Mouse (Mus musculus): Measurements from ENCODE around the gene Pih1d1. TPM values are rescaled to one million over a fixed set of nuclear protein-coding genes. Genes with fewer than 3 reads are reported as not detected.
A peak's percentile ranks its signal among the peaks of the same experiment; 100 is the strongest.

Pih1d1 gene
- total RNA-seq, 2 experiments from 2014 or later: 43.2 to 47.0 TPM

DNA sequence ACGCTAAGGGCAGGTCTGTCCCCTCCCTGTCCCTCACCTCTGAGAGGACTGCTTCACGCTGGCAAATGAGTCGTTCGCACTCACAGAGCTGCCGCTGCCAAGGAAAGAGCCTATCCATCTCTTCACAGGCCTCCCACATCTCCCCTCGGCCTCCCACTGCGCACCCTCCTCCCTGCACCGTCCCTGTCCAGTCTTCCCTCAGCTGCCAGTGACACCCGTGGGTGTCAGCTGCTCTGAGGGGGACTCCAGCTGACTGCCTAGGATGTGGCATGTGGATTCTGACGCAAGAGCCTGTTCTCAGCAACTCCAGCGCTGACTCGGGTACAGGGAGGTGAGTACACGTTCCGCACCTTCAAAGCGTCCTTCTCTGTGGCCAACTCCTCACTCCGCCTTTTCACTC, 35.5 kb downstream of the Pih1d1 start:
- DNase-seq (ENCODE audit: extremely low spot score in 1 of 2, low spot score in 1 of 2): no peak

GRCm38 (mm10) chr7:45190186-45190585, 36.1 kb downstream of the Pih1d1 start:
- no peak for DNase-seq (ENCODE audit: extremely low spot score in 1 of 2, low spot score in 1 of 2)

GRCm38 (mm10) chr7:45191161-45191560, 37.1 kb downstream of the Pih1d1 start:
- no peak for DNase-seq (ENCODE audit: extremely low spot score in 1 of 2, low spot score in 1 of 2)

DNA sequence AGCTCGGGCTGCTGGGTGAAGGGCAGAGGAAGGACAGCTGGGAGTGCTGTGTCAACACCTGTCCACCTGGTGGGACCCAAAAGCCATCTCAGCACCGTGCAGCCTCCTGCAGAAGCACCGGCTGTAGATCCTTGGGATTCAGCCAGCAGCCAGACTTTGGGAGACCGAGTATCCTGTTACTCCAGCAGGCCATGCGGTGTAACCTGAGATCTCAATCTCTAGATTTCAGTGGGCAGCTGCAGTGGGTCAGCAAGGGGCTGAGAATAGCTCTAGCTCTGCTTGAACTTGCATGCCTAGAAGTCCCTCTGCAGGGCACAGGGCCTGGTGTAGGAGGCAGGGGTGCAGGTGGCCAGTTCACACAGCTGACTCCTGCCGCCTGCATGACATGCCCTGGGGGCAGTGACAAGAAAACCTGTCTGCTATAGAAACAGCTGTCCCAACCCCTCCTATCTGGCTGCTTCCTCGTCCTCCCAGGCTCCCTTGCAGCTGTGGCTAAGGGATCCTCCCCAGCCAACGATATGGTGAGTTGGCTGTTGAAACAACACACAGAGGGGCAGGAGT, 37.8 kb downstream of the Pih1d1 start:
- no peak for DNase-seq (ENCODE audit: extremely low spot score in 1 of 2, low spot score in 1 of 2)

DNA sequence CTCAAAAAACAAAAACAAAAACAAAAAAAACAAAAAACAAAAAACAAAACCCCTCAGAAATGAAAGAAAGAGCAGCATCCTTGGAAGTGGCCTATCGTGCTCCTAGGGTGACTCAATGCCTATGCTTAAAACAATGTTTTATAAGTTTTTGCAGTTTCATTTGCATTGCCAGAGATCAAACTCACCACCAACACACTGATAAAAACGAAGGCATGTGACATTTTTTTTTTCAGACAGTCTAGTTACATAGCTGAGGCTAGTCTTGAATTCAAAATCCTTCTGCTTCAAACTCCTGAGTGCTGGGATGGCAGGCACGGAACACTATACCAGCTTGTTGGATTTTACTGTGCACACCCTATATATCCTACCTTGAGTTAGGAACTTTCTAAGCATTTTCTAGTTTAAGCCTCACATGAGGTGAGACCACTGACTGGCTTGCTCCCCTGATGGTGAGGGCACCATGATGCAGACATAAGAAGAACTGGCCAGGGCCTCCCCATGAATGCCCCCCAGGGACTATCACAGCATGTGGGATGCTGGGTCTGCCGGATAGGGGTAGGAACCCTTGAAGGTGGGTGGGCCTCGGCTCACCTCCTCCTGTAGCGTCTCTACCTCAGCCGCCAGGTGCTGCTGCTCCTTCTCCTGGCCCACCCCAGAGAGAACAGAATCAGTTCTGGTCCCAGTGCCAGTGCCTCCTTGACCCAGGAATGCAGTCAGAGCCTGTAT, 38.6 kb downstream of the Pih1d1 start:
- no peak for DNase-seq (ENCODE audit: extremely low spot score in 1 of 2, low spot score in 1 of 2)

GRCm38 (mm10) chr7:45193406-45193805, 39.3 kb downstream of the Pih1d1 start:
- DNase-seq (ENCODE audit: extremely low spot score in 1 of 2, low spot score in 1 of 2): no peak

DNA sequence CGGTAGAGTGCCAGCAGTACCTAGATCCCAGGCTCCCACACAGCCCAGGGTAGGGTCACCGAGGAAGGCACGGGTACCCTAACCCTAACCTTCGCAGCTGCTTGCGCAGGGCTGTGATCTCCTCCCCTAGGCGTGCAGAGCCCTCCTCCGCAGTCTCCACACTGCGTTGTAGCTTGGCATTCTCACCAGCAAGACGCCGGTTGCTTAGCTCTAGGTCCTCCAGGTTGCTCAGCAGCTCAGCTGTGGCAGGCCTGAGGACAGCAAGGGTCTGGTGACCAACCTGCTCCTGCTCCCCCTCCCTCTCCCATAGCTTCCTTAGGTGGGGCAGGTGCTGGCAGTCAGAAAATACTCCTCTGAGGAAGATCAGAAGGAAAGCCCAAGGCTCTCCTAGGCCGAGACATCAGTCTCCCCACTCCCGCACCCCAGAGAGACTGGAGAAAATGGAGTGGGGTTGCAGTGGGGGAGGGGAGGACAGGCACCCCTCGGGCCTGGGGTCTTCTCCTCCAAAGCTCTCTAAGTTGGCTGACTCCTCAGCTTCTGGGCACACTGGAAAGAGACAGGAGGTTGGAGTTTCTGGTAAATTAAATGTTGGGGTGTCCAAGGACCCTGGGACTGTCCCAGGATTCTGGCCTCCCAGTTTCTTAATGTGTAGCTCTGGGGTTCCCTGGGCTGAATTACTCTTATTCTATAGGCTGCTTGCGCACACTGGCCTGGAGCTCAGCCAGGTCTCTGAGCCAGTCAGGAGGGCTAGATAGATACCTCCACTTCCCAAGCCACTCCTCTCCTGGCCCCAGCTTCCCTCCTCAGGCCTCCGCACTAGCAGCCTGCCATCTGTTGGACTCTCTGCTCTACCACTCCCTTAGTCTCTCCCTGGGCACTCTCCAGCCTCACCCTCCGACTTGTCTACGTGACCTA, 40.0 kb downstream of the Pih1d1 start:
- DNase-seq (ENCODE audit: extremely low spot score in 1 of 2, low spot score in 1 of 2): no peak

DNA sequence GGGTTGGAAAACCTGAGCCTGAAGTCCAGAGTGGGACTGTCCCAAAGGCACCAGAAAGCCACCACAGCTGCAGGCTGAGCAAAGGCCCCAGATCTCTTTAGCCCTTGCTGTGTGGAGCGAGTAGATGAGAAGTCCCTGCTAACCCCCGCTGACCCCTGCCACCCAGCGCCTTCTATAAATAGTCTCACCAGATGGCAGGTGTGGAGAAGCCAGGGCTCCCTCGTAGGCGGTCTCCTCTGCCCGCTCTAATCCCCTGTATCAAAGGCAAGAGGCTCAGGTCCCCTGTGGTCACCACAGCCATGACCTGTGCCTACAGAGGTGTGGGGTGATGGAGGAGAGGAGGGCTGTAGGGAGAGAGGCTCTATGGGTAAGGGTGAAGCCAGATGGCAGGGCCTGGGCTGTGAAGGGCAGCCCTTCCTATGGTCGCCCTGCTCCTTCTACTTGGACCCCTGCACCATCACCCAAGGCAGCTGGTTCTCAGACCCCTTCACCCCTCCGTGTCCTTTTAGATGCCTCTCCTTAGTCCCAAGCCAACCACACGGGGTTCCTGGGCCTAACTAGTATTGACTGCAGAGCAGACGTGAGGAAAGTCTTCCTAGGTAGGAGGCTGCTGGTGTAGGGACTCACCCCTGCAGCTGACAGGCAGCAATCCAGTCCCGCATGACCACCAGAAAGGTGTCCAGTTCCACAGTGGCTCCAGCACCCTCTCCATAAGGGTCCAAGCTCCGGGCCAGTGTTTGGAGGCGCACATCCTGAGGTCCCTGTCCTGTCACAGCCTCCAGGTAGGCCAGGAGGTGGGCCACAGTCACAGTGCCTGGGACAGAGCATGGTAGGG, 41.5 kb downstream of the Pih1d1 start:
- no peak for DNase-seq (ENCODE audit: extremely low spot score in 1 of 2, low spot score in 1 of 2)

DNA sequence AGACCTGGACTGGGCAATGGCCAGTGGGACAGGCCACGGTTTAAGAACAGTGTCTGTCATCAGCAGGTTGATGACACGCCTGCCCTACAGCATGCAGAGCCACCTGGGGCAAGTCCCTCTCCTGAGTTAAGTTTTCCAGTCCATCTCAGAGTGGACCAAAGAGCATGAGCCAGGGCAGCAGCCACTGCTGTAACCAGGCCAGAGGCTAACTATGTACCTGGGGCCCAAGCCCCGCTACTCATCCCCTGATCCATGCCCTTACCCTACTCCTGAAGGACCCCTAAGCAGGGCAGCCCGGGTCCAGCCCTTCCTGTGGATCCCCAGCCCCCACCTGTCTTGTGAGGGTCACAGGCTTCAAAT, 42.1 kb downstream of the Pih1d1 start:
- DNase-seq (ENCODE audit: extremely low spot score in 1 of 2, low spot score in 1 of 2): no peak

- no peak for DNase-seq (ENCODE audit: extremely low spot score in 1 of 2, low spot score in 1 of 2)
Measured at GRCm38 (mm10) chr7:45196994-45197393, 42.9 kb downstream of the Pih1d1 start.

- DNase-seq (ENCODE audit: extremely low spot score in 1 of 2, low spot score in 1 of 2): peak; percentile 41 to 52
Measured at GRCm38 (mm10) chr7:45198435-45198834, 44.3 kb downstream of the Pih1d1 start.

GRCm38 (mm10) chr7:45198961-45199360, 44.9 kb downstream of the Pih1d1 start:
- no peak for DNase-seq (ENCODE audit: extremely low spot score in 1 of 2, low spot score in 1 of 2)

- DNase-seq (ENCODE audit: extremely low spot score in 1 of 2, low spot score in 1 of 2): no peak
Measured at GRCm38 (mm10) chr7:45202654-45203053, 48.6 kb downstream of the Pih1d1 start.

- DNase-seq (ENCODE audit: extremely low spot score in 1 of 2, low spot score in 1 of 2): peak; percentile 73 to 79
Measured at GRCm38 (mm10) chr7:45204380-45205143, 50.5 kb downstream of the Pih1d1 start, which contains the start of gene Ccdc155. Gene Ccdc155, minus strand, starts transcription at chr7:45204892.

DNA sequence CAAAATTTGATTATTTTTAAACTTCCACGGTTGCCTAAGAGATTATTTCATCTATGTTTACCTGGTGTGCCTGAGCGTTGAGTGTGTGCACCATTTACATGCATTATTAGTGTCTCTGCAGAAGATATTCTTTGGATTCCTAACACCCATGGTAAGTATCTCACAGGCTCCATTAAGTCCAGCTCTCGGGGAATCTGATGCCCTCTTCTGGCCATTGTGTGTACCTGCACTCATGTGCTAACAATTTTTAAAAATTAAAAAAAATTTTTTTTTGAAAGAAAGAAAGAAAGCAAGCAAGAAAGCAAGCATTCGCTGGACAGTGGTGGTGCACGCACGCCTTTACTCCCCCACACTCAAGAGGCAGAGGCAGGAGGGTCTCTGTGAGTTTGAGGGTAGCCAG, 54.2 kb downstream of the Pih1d1 start:
- DNase-seq (ENCODE audit: extremely low spot score in 1 of 2, low spot score in 1 of 2): no peak

Small RNA genes lying within 50 kb of the gene (microRNA-seq; reads per million reads assigned to microRNA genes)
- 1,043 to 1,326 reads per million in 2 experiments for gene Mir150
- 20.6 to 31.3 reads per million in 2 experiments for gene Mir5121
- 3.2 to 4.2 reads per million in 2 experiments for gene Mir7055

Other genes starting within 250 kb of the Pih1d1 start
- 100 to 1,000 TPM; 304 to 306 TPM for gene Ap2a1, start 224.8 kb upstream of the Pih1d1 start, total RNA-seq (2021)
- 1 to 10 TPM in 1 of 2 experiments, under 1 TPM in 1; 0.73 to 1.0 TPM for gene Tsks, start 211.1 kb upstream of the Pih1d1 start, total RNA-seq (2021)
- gene Cpt1c, start 179.5 kb upstream of the Pih1d1 start, total RNA-seq (2021): 100 to 1,000 TPM; 117 to 128 TPM
- 100 to 1,000 TPM; 161 to 174 TPM for gene Prmt1, start 167.7 kb upstream of the Pih1d1 start, total RNA-seq (2021)
- 10 to 100 TPM; 39.5 to 40.1 TPM for gene Irf3, start 156.7 kb upstream of the Pih1d1 start, total RNA-seq (2021)
- 1 to 10 TPM; 1.9 to 3.4 TPM for gene Bcl2l12, start 155.6 kb upstream of the Pih1d1 start, total RNA-seq (2021)
- 100 to 1,000 TPM; 151 to 156 TPM for gene Scaf1, start 137.9 kb upstream of the Pih1d1 start, total RNA-seq (2021)
- 10 to 100 TPM; 11.7 to 12.3 TPM for gene Rras, start 136.3 kb upstream of the Pih1d1 start, total RNA-seq (2021)
- 10 to 100 TPM; 67.9 to 81.7 TPM for gene Prr12, start 101.4 kb upstream of the Pih1d1 start, total RNA-seq (2021)
- 10 to 100 TPM; 49.8 to 59.4 TPM for gene Nosip, start 91.9 kb upstream of the Pih1d1 start, total RNA-seq (2021)
- 1 to 10 TPM; 5.6 to 6.6 TPM for gene Prrg2, start 91.6 kb upstream of the Pih1d1 start, total RNA-seq (2021)
- 1 to 10 TPM; 9.6 to 9.7 TPM for gene Rcn3, start 62.1 kb upstream of the Pih1d1 start, total RNA-seq (2021)
- 10 to 100 TPM; 18.1 to 21.0 TPM for gene Fcgrt, start 50.5 kb upstream of the Pih1d1 start, total RNA-seq (2021)
- 100 to 1,000 TPM; 418 to 465 TPM for gene Rps11, start 29.9 kb upstream of the Pih1d1 start, total RNA-seq (2021)
- gene Rpl13a, start 25.5 kb upstream of the Pih1d1 start, total RNA-seq (2021): 100 to 1,000 TPM; 765 to 826 TPM
- gene Gm45713, start 18.1 kb upstream of the Pih1d1 start, total RNA-seq (2021): not detected
- 1 to 10 TPM; 4.5 to 8.2 TPM for gene Flt3l, start 17.9 kb upstream of the Pih1d1 start, total RNA-seq (2021)
- gene Aldh16a1, start 281 bp downstream of the Pih1d1 start, total RNA-seq (2021): 10 to 100 TPM; 10.9 to 13.6 TPM
- 1,000 to 10,000 TPM; 1,494 to 1,551 TPM for gene Slc17a7, start 9.6 kb downstream of the Pih1d1 start, total RNA-seq (2021)
- gene Gfy, start 25.3 kb downstream of the Pih1d1 start, total RNA-seq (2021): under 1 TPM in 1 of 2 experiments, not detected in 1; 0.26 TPM
- not detected for gene Pth2, start 26.7 kb downstream of the Pih1d1 start, total RNA-seq (2021)
- gene Ccdc155, start 50.6 kb downstream of the Pih1d1 start, total RNA-seq (2021): 1 to 10 TPM; 2.4 to 2.9 TPM
- gene Dkkl1, start 57.8 kb downstream of the Pih1d1 start, total RNA-seq (2021): 1 to 10 TPM; 1.2 to 2.4 TPM
- 1 to 10 TPM; 4.7 to 5.5 TPM for gene Tead2, start 61.5 kb downstream of the Pih1d1 start, total RNA-seq (2021)
- gene Cd37, start 84.8 kb downstream of the Pih1d1 start, total RNA-seq (2021): 1 to 10 TPM; 3.1 to 5.7 TPM
- gene Slc6a16, start 86.8 kb downstream of the Pih1d1 start, total RNA-seq (2021): 1 to 10 TPM; 1.6 to 2.2 TPM
- not detected for gene Slc6a21, start 123.2 kb downstream of the Pih1d1 start, total RNA-seq (2021)
- gene Trpm4, start 179.5 kb downstream of the Pih1d1 start, total RNA-seq (2021): 10 to 100 TPM; 14.1 to 18.5 TPM
- gene Hrc, start 181.0 kb downstream of the Pih1d1 start, total RNA-seq (2021): under 1 TPM in 1 of 2 experiments, not detected in 1; 0.17 TPM
- gene Ppfia3, start 212.7 kb downstream of the Pih1d1 start, total RNA-seq (2021): 100 to 1,000 TPM; 129 to 134 TPM
- 100 to 1,000 TPM; 151 to 155 TPM for gene Lin7b, start 216.3 kb downstream of the Pih1d1 start, total RNA-seq (2021)
- 100 to 1,000 TPM; 288 to 443 TPM for gene Snrnp70, start 241.4 kb downstream of the Pih1d1 start, total RNA-seq (2021)

Data from layer of hippocampus, postnatal 25 days (tissue).